Mouse (Mus musculus): ENCODE measurements around the gene Cacng7. TPM values are rescaled to one million over a fixed set of nuclear protein-coding genes. Genes with fewer than 3 reads are reported as not detected.

Cacng7 gene
- polyA plus RNA-seq, 1 experiment = 63.7 TPM

- Histone ChIP-seq H3K4me1 (ENCODE audit: control insufficient read depth, insufficient read depth, low read length) (no peaks in the 10 kb centered on the region), H3K27ac (ENCODE audit: insufficient read depth, low read length) (no peak overlapping the region), H3K4me3 (ENCODE audit: insufficient read depth, low read length) (no peak overlapping the region)
- no peak for TF ChIP-seq CTCF (IDR thresholded peaks at IDR 0.05; ENCODE audit: borderline replicate concordance, insufficient read depth, low read length)
- no peak for TF ChIP-seq POLR2A (IDR thresholded peaks at IDR 0.05; ENCODE audit: low read depth, low read length)
These were observed 6.3 kb downstream of the Cacng7 start for GRCm38 (mm10) chr7:3339010-3339409.

DNA sequence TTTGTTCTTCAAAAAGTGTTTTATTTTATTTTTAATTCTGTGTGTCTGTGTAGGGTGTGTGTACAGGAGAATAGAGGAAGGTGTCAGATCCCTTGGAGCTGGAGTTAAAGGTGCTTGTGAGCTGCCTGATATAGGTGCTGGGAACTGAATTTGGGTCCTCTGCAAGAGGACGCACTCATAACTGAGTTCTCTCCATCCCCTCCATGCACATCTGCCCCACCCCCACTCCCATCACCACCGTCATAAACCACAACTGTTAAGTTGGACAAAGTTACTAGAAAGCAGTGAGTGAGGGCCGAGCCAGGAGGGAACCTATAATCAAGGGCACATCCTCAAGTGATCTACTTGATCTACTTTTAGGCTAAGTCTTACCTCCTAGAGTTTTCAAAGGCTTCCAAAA is 11.1 kb downstream of the Cacng7 start:
- no peak overlapping the region for H3K27ac ChIP-seq (ENCODE audit: insufficient read depth, low read length)
- no peaks in the 10 kb centered on the region for H3K4me1 ChIP-seq (ENCODE audit: control insufficient read depth, insufficient read depth, low read length)
- TF ChIP-seq CTCF (IDR thresholded peaks at IDR 0.05; ENCODE audit: borderline replicate concordance, insufficient read depth, low read length) (no peak), POLR2A (IDR thresholded peaks at IDR 0.05; ENCODE audit: low read depth, low read length) (no peak)
- H3K4me3 ChIP-seq (ENCODE audit: insufficient read depth, low read length) = no peak overlapping the region

GRCm38 (mm10) chr7:3345301-3345700 is 12.5 kb downstream of the Cacng7 start:
- H3K4me1 ChIP-seq (ENCODE audit: control insufficient read depth, insufficient read depth, low read length) = no peaks in the 10 kb centered on the region
- H3K4me3 ChIP-seq (ENCODE audit: insufficient read depth, low read length) = no peak overlapping the region
- no peak overlapping the region for H3K27ac ChIP-seq (ENCODE audit: insufficient read depth, low read length)
- TF ChIP-seq POLR2A (IDR thresholded peaks at IDR 0.05; ENCODE audit: low read depth, low read length) = no peak
- TF ChIP-seq CTCF (IDR thresholded peaks at IDR 0.05; ENCODE audit: borderline replicate concordance, insufficient read depth, low read length) = no peak

- H3K4me3 ChIP-seq (ENCODE audit: insufficient read depth, low read length) = no peak overlapping the region
- H3K27ac ChIP-seq (ENCODE audit: insufficient read depth, low read length) = no peak overlapping the region
- no peak for TF ChIP-seq CTCF (IDR thresholded peaks at IDR 0.05; ENCODE audit: borderline replicate concordance, insufficient read depth, low read length)
- no peak for TF ChIP-seq POLR2A (IDR thresholded peaks at IDR 0.05; ENCODE audit: low read depth, low read length)
- H3K4me1 ChIP-seq (ENCODE audit: control insufficient read depth, insufficient read depth, low read length) = no peaks in the 10 kb centered on the region
These were observed 14.9 kb downstream of the Cacng7 start for GRCm38 (mm10) chr7:3347366-3348287.

DNA sequence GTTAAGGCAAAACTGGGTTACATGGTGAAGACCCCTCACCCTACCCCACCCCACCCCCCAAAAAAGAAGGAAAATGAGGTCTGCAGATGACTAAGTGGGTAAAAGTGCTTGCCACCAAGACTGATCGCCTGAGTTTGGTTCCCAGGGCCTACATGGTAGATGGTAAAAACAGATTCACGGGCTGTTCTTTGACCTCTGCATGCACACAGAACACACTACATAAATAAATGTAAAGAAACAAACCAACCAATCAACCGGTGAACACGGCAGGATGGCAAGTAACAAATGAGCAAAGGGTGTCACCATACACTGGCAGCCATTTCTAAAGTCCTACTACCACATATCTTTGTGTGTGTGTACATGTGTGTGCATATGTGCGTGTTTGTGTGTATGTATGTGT is 15.6 kb downstream of the Cacng7 start:
- Histone ChIP-seq H3K4me3 (ENCODE audit: insufficient read depth, low read length) (no peak overlapping the region), H3K4me1 (ENCODE audit: control insufficient read depth, insufficient read depth, low read length) (no peaks in the 10 kb centered on the region), H3K27ac (ENCODE audit: insufficient read depth, low read length) (no peak overlapping the region)
- TF ChIP-seq CTCF (IDR thresholded peaks at IDR 0.05; ENCODE audit: borderline replicate concordance, insufficient read depth, low read length) = no peak
- no peak for TF ChIP-seq POLR2A (IDR thresholded peaks at IDR 0.05; ENCODE audit: low read depth, low read length)

DNA sequence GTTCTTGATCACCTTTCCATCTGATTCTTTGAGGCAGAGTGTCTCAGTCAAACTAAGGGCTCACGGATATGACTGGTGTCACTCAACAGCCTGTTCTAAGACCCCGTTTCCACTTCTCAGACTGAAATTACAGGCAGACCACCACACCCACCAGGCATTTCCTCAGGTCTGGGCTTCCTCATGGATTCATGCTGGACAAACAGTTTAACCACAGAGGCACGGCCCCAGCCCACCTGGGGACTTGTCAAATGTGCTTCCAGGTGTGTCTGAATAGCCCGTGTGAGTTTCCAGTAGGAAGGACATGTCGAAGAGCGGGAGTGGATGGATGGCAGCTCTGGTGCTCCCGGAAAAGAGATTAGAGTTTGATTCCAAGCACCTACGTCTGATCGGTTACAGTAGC is 17.0 kb downstream of the Cacng7 start:
- no peak overlapping the region for H3K4me3 ChIP-seq (ENCODE audit: insufficient read depth, low read length)
- TF ChIP-seq CTCF (IDR thresholded peaks at IDR 0.05; ENCODE audit: borderline replicate concordance, insufficient read depth, low read length) = no peak
- TF ChIP-seq POLR2A (IDR thresholded peaks at IDR 0.05; ENCODE audit: low read depth, low read length) = no peak

GRCm38 (mm10) chr7:3351536-3351935 is 18.8 kb downstream of the Cacng7 start:
- no peak overlapping the region for H3K4me3 ChIP-seq (ENCODE audit: insufficient read depth, low read length)
- H3K27ac ChIP-seq (ENCODE audit: insufficient read depth, low read length) = no peak overlapping the region
- H3K4me1 ChIP-seq (ENCODE audit: control insufficient read depth, insufficient read depth, low read length) = no peaks in the 10 kb centered on the region
- TF ChIP-seq CTCF (IDR thresholded peaks at IDR 0.05; ENCODE audit: borderline replicate concordance, insufficient read depth, low read length) = no peak
- TF ChIP-seq POLR2A (IDR thresholded peaks at IDR 0.05; ENCODE audit: low read depth, low read length) = no peak

More for the DNA sequence above, 17.0 kb downstream of the Cacng7 start:
- Histone ChIP-seq H3K4me1 (ENCODE audit: control insufficient read depth, insufficient read depth, low read length) (no peaks in the 10 kb centered on the region), H3K27ac (ENCODE audit: insufficient read depth, low read length) (no peak overlapping the region)

- TF ChIP-seq POLR2A (IDR thresholded peaks at IDR 0.05; ENCODE audit: low read depth, low read length) (no peak), CTCF (IDR thresholded peaks at IDR 0.05; ENCODE audit: borderline replicate concordance, insufficient read depth, low read length) (no peak)
- Histone ChIP-seq H3K4me3 (ENCODE audit: insufficient read depth, low read length) (no peak overlapping the region), H3K4me1 (ENCODE audit: control insufficient read depth, insufficient read depth, low read length) (no peaks in the 10 kb centered on the region), H3K27ac (ENCODE audit: insufficient read depth, low read length) (no peak overlapping the region)
These were observed 22.1 kb downstream of the Cacng7 start for GRCm38 (mm10) chr7:3354850-3355249.

DNA sequence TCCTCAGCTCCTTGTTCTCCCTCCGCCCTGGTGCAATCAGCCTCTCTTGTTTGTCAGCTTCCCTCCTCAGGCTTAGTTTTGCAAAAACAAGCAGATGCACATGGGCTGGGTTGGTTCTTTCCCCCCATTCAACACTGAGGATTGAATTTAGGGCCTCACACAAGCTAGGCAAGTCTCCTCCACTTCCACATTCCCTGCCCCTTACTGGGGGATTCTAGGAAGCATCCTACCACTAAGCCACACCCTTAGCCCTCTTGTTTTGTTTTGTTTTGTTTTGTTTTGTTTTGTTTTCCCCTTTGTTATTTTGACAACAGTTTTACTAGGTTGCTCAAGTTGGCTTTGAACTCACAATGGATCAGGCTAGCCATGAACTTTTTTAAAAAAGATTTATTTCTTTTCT is 27.9 kb downstream of the Cacng7 start:
- no peaks in the 10 kb centered on the region for H3K4me1 ChIP-seq (ENCODE audit: control insufficient read depth, insufficient read depth, low read length)
- no peak for TF ChIP-seq POLR2A (IDR thresholded peaks at IDR 0.05; ENCODE audit: low read depth, low read length)
- TF ChIP-seq CTCF (IDR thresholded peaks at IDR 0.05; ENCODE audit: borderline replicate concordance, insufficient read depth, low read length) = no peak
- H3K27ac ChIP-seq (ENCODE audit: insufficient read depth, low read length) = no peak overlapping the region
- H3K4me3 ChIP-seq (ENCODE audit: insufficient read depth, low read length) = no peak overlapping the region

- no peak overlapping the region for H3K4me3 ChIP-seq (ENCODE audit: insufficient read depth, low read length)
- H3K27ac ChIP-seq (ENCODE audit: insufficient read depth, low read length) = no peak overlapping the region
- no peaks in the 10 kb centered on the region for H3K4me1 ChIP-seq (ENCODE audit: control insufficient read depth, insufficient read depth, low read length)
- TF ChIP-seq POLR2A (IDR thresholded peaks at IDR 0.05; ENCODE audit: low read depth, low read length) = no peak
- no peak for TF ChIP-seq CTCF (IDR thresholded peaks at IDR 0.05; ENCODE audit: borderline replicate concordance, insufficient read depth, low read length)
These were observed 33.0 kb downstream of the Cacng7 start for GRCm38 (mm10) chr7:3365547-3366279.
